Mouse (Mus musculus): ENCODE measurements at regions not wholly inside any gene's neighbourhood (a gene's known extent, or its start where the extent isn't known, plus 50 kb on each side); places are given as distances from the start of the nearest gene placed in this dataset.

DNA sequence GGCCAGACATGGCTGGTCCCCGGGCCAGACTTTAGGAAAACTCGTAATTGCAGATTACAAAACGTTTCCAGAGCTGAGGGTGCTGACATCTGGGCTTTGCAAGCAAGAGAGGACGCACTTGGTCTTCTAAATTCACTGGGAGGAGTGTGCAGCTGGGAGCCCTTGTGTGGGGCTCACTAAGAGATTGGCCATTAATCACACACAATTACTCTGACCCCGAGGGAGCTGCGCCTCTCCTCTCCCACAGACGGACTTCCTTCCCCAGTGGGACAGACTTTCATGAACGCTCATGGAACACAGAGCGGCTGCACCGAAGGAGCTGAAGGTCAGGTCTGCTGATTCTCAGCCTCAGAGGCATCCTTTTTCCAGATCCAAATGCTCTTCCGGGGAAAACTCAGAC lies 407.2 kb downstream of the Med13l start:
- no peak for DNase-seq (ENCODE audit: low spot score in 2 of 2)

DNA sequence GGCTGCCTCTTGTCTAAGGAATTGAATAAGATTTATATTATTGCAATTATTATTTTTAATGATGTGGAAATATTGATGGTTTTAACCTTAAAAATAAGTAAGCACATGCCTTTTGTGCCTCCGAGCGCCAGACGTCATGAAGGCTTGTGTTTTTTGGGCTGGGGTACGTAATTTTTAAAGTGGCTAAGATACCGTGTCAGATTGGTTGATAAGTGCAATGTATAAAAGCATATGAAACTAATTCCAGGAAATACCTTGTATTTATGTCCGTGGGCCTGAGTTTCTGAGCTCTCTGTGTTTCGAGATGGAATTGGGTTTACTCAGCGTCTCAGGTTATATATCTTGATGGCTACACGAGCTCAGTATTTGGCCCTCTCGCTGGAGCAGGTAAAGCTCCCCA lies 414.7 kb downstream of the Med13l start:
- DNase-seq (ENCODE audit: low spot score in 2 of 2) = no peak

DNA sequence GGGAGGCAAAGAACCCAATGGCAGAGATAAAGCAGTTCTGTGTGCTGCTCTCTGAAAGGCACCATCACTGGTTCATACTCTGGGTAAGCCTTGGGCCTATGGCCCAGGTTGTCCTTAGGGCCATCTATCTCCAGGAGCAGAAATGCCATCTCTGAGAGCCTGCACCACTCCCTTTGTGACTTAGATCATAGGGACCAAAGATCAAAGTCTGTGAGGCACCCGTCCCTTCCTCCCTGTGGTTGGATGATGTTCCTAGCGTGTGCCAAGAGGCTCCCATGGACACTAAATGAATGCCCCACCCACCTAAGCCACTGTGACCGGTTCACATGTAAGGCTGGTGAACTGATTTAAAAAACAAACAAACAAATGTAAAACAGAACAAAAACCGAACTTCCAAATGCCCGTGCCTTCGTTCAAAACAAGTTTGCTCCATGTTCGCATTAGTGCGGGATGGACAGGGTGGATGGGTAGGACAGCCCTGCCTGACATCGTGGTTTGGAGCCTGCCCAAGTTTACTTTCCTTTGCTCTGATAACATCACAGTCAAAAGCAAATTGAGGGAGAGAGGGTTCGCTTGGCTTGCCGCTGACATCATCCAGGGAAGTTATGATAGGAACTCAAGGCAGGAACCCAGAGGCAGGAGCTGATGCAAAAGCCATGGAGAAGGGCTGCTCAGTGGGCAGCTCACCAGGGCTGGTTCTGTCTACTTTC lies 418.6 kb downstream of the Med13l start:
- no peak for DNase-seq (ENCODE audit: low spot score in 2 of 2)

DNA sequence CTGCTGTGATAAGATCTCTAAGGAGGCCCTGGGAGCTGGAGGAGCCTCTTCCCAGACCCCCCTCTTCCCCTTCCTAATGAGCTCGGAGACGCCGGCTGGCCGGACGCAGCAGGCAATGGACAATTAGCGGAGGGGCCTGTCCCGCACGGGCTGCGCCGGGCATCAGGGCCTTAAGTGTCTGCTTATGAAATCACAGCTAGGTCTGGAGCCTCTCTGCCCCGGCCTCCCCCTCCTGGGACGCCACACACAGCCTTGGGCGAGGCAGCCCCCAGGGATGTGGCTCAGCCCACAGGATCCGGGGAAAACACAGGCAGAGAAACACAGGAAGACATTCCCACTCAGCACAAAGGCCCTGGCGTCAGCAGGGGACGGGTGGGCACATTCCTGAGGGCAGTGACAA lies 420.6 kb downstream of the Med13l start:
- DNase-seq (ENCODE audit: low spot score in 2 of 2) = no peak

DNA sequence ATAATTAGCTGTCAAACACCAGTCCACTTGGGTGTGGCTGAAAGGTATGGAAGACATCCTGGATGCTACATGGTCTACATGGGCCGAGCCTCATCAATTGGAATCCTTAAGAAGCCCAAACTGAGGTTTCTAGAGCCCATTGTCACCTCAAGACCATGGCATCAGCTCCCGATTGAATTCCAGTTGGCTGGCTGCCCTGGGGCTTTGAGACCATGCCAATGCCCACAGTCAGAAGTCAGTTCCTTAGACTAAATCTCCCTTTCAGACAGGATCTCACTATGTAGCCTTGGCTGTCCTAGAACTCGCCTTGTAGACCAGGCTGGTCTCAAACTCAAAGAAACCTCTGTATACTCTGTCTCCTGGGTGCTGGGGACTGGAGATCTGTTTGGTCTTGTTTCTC lies 423.8 kb downstream of the Med13l start:
- no peak for DNase-seq (ENCODE audit: low spot score in 2 of 2)

DNA sequence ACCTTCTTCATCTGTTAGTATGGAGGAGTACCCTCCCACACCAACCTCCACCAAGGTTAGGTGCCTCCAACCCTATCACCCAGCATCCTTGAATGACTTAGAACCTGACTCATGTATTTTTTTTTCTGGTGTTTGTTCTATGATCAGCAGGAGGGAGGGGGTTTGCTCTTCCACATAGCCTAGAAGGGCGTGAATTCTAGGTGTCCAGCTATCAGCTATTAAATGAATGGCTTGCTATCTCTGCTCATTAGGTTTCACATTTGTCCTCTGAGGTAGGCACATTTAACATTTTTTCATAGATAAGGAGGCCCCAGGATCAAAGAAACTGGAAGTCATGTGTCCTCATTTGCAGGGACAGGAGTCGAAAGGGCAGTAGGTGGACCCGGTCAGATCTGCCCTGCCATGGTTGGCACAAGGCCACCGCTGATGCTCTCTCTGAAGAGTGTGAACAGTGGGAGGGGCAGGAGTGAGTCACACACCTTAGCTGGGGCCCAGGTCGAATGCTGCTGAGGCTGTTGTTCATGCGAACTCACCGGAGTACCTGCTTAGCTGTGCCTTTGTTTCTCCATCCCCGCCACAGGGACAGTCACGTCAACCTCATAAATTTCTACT lies 424.4 kb downstream of the Med13l start:
- peak; percentile 52 to 63 for DNase-seq (ENCODE audit: low spot score in 2 of 2)

DNA sequence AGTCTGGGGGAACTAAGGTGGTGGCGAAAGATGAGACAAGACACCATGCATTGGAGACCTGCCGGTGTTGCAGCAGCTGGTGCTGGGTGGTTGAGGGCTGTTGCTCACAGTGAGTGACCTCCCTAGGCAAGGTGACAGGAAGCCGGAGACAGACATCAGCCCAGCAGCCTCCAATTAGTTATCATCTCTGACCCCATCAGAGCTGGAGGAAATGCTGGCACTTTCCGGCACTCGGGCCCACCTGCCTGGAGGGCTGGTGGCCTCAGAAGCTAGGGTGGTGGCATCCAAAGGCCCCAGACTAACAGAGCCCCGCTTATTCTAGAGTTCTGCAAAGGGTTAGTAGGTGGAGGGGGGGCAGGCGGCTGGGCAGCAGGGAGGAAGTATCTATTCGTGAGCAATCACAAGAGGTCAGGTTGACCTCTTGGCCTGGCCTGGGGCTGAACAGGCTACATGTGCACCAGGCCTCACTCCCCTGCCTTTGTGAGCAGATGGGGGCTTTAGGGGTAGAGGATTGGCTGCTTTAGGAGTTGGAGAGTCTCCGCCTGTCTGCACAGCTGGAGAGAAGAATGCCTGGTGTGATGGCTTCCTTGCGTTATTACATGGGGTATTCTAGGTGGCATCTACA lies 427.0 kb downstream of the Med13l start:
- DNase-seq (ENCODE audit: low spot score in 2 of 2) = no peak

DNA sequence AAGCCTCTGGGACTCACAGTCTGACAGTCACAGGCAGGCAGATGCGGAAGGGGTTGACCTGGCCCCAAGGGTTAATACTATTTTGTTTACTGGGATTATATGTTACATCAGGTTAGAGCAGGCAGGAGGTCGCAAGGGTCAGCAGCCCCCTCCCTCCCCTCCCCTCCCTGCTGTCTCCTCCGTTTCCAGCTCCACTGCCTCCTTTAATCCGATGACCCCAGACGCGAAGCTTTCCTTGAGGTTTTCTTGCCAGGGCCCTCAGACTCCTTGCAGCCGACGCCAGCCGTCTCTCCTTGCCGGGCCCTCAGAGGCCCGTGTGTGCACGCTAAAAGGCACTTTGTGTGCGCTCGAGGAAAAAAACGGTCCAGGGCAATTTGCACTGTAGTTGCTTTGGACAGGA lies 438.6 kb downstream of the Med13l start:
- DNase-seq (ENCODE audit: low spot score in 2 of 2) = no peak

DNA sequence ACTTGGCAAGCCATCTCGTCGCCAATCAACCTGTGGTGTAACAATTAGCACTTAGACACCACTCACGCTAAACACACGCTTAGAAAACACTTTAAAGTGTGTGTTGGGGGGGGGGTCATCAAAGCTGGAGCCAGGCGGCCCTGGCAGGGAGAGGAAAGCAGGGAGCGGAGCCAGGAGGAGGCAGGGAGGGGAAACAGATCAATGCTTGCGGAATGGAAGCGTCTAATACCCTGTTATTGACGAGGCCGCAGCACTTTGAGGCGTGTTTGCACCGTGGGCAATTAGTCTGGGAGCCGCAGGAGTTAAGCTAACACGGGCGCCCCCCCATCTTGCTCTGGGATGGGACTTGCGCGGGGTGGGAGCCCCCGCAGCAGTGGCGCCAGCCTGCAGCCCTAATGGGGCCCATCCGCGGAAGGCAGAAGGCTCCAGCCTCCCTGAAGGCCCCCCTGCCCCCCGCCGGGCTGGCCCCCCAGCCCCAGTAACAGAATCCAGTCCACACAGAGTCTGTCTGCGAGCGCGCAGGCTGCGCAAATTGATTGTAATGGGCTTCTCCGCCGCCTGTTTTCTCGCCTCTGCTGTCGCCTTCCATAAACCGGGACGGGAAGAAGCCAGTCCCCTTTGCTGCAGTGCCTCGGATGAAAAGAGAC lies 445.5 kb downstream of the Med13l start:
- DNase-seq (ENCODE audit: low spot score in 2 of 2) = no peak

DNA sequence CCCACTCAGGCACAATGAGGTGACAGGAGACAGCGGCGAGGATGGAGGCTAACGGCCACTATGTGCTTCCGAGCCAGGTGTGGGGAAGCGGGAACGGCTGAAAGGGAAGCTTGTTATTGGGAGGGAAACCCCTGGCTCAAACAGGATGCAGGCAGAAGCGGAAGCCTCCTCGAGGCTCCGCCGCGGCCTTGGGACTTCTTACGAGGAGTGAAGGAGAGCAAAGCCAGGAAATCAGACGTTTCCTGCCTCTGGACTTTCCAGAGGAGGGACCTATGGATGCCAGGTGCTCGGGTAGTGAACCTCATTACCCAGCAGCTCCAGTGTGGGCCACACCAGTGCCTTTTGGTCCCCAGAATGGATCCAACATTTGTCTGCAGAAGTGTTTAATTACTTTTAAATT lies 449.6 kb downstream of the Med13l start:
- no peak for DNase-seq (ENCODE audit: low spot score in 2 of 2)

DNA sequence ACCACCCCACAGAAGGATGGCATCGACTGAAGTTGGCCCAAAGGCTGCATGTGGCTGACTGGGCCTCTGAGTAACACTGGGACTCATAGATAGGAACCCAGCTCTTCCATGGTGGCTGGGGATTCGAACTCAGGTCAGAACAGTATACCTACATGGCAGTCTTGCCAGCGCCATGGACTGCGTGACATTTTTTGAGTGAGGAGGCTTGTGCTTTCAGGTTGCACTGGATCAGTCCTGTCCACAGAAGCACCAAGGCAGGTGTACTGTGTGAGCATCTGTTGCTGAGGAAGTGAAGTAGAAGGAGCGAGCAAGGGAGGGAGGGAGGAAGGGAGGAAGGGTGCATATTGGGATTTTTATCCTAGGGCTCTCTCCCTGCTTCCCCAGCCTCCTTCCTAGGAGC lies 454.7 kb downstream of the Med13l start:
- no peak for DNase-seq (ENCODE audit: low spot score in 2 of 2)

DNA sequence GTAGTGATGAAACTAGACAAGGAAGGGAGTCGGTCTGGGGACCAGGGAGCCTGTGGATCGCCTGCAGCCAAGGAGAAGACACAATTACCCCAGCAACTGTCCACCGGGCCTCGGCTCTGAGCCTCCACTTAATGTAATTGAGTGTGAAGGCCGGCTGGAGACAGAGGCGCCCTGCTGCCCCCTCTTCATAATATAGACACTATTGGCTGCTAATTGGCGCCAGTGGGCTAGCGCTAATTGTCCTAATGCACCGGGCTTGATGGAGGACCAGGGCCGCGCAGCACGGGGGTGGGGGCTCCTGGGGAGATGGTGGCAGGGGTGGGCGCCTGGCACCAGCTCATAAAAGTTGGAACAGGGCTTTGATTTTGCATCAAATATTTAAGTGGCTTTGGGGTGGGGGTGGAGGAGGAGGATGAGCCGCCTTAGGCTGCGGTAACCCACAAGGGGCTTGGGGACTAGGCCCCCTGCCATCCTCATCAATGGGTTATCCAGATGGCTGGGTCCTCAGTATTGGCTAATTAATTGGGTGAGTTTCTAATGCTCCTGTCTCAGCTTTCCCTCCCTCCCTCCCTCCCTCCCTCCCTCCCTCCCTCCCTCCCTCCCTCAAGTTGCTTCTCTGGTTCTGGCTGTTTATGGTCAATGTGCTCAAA lies 455.3 kb downstream of the Med13l start:
- DNase-seq (ENCODE audit: low spot score in 2 of 2) = no peak

DNA sequence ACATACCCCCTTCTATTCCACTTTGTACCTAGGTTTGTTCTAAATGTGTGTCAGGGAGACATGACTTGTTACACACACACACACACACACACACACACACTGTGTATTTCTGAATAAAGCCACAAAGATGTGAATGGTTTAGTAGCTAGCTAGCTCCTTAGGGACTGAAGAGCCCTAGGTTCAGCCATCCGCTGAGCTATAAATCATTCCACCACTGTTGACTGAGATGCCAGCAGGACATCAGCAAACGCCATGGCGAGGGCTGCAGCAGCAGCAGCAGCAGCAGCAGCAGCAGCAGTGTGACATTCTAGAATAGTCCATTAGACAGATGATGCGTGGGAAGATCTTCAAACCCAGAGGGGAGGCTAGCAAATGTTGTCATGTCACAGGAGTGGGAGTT lies 455.9 kb downstream of the Med13l start:
- no peak for DNase-seq (ENCODE audit: low spot score in 2 of 2)

DNA sequence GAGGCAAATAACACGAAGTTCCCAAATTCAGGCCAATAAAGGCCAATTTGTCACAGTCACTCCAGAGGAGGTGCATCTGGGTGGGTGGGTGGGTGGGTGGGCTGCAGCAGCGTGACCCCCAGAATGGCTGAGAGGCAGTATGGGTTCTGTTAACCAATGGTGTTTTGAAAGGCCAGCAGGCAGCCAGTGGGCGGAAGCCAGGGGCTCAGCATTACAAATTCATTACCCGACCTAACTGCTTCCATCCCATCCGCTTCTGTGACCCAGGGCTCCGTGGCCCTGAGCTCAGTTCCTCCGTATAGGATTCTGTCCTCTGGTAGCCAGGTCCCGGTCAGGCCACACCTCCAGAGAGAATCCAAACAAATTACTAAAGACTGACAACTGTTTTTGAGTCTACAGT lies 463.5 kb downstream of the Med13l start:
- DNase-seq (ENCODE audit: low spot score in 2 of 2) = no peak

DNA sequence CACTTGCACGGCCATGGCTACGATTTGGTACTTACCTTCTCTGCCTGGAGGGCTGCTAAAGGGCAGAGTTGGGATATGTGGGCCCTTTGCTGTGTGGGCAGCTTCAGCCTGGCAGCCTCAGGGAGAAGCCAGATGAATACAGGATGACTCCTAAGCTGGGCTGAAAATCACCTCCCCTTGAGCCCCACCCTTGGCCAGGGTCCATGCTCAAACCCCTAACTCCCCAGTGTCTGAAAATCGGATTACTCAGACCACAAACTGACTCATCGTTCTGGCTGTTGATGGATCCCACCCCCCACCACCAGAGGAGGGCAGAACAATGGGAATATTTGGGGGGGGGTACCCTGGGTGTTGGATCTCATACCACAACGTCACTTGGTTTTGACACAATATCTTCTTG lies 471.6 kb downstream of the Med13l start:
- no peak for DNase-seq (ENCODE audit: low spot score in 2 of 2)

DNA sequence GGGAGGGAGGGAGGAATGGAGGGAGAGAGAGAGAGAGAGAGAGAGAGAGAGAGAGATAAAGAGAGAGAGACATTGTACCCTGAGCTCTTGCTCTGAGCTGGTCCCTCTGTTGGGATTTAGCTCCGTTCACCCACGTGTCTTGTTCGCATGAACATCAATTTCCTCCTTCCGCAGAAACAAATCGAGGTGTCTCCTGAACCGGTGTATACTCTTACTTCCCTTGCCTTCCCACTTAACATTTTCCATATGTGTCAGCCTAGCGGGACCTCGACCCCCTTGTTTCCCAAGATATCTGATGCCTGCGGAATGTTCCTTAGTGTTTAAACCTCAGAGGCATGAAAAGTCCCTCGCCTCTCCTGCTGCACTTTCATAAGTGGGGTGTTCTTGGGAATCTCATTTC lies 484.1 kb downstream of the Med13l start:
- no peak for DNase-seq (ENCODE audit: low spot score in 2 of 2)

DNA sequence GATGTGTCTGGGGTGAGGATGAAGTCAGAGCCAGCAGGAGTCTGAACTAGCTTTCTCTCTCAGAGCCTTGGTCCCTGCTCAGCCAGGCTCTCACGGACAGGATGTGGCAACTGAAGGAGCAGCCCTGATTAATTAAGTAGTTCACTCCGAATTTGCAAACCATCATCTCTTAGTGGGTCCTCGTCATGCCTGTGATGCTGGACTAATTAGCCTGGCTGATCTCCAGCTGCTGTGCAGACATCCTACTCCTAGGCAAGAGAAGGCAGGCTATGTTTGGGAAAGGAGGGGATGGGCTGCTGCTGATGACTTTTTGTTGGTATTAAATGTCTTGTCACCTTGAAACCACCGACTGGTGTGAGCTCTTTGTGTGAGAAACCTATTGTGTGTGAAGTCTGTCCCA lies 487.1 kb downstream of the Med13l start:
- no peak for DNase-seq (ENCODE audit: low spot score in 2 of 2)

DNA sequence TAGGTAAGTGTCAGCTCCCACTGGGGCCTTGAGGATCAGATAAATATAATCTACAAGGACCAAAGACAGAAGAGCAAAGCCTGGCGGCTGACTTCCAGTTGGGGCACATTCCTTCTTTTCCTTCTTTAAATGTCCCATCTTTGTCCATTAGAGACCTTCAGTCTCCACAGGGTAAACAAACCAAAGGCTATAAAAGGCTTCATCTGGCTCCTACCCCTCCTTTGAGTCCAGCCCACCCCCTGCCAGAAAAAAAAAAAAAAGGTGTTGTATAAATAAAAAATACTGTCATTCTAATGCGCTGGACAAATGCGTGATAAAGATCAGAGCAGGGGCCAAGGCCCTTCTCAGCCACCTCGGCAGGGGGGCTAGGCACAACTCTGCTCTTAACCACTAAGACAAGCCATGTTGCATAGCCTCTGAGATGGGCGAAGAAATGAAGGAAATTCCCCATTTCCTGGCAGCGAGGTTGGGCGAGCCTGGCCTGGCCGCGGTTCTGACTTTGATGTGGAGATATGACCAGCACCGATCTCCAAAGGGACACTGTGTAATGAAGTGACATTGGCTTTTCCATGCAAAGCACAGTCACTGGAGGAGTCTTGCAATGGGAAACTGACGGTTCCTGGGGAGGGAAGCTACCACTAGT lies 492.0 kb downstream of the Med13l start:
- no peak for DNase-seq (ENCODE audit: low spot score in 2 of 2)

DNA sequence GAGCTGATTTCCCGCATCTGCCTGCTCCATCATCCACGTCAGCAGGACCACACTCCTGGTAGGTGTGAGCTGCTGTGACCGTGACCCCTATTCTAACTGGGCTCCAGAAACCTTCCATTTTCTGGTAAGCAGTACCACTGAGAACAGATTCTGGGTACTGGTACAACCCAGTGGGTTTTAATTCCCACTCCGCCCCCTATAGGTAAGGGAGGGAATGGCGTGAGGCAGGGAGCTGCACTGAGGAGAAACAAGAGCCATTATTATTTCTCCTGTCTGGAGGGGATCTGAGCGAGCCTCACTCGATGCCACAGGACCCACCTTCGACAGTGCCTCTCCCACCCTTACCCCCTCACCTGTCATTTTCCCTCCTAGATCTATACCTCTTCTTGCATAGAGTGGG lies 493.3 kb downstream of the Med13l start:
- no peak for DNase-seq (ENCODE audit: low spot score in 2 of 2)

DNA sequence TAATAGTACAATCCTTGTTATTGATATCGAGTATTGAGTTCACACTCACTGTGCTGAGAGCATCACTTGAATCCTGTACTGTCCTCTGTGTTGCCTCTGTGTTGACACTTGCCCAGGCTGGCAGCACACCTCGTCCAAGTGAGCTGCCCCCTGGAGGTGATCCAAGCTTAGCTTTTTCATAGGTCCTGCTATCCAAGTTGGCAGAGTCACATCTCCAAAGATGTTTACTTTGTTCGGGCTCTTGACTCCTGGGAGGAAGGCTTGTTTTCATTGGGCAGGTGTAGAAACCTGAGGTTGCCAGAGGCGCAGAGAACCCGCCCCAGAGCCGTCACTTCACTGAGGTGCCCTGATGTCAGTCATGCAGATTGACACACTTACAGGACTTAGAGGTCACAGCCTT lies 493.9 kb downstream of the Med13l start:
- no peak for DNase-seq (ENCODE audit: low spot score in 2 of 2)

DNA sequence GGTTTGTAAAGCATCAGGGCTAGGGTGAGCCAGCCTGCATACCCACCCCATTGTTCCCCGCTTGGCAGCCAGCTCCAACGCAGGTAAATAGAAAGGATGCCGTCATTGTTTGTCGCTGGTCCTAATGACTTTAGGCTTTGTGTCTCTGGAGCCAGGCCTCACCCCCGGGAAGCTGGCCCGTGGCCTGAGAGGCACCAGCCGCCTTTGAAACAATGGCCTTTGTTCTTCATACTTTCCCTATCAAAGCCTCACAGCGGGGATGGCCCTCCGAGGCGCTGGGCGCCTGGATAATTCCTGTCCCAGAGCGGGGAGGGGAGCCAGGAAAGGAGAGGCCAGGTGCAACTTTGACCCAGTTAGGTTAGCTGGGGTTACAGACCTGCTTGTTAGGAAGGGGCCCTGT lies 495.0 kb downstream of the Med13l start:
- DNase-seq (ENCODE audit: low spot score in 2 of 2) = no peak

DNA sequence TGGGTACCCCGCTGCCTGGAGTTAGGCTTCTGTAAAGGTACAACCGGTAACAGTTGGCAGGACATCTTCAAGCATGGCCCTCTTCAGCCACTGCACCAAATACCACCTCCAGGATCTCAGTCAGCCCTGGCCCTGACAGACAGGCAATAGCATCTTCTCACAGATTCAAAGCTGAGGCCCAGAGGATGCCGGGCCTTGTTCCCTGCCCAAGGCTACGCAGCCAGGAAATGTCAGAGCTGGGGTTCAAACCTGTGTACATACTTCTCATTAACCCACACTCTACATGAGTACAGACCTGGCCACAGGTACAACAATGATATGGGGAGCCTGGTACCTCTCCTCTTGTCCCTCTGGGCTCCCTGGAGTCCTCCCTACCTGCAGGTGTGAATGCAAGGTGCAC lies 497.3 kb downstream of the Med13l start:
- no peak for DNase-seq (ENCODE audit: low spot score in 2 of 2)

All from urinary bladder, adult 18-20 months (tissue).